Mouse (Mus musculus) lung, postnatal 0 days (tissue): ENCODE results near the gene Dhx30.

Experiments used
- CTCF ChIP-seq: IDR thresholded peaks from 2 replicates; pipeline ENCODE4 v1.5.1; 2016; ENCODE audit warnings: antibody characterized with exemption, mild to moderate bottlenecking
- EP300 ChIP-seq: IDR thresholded peaks from 2 replicates; pipeline ENCODE4 v1.6.1; 2016; ENCODE audit warnings: antibody characterized with exemption, mild to moderate bottlenecking, control low read depth

DNA sequence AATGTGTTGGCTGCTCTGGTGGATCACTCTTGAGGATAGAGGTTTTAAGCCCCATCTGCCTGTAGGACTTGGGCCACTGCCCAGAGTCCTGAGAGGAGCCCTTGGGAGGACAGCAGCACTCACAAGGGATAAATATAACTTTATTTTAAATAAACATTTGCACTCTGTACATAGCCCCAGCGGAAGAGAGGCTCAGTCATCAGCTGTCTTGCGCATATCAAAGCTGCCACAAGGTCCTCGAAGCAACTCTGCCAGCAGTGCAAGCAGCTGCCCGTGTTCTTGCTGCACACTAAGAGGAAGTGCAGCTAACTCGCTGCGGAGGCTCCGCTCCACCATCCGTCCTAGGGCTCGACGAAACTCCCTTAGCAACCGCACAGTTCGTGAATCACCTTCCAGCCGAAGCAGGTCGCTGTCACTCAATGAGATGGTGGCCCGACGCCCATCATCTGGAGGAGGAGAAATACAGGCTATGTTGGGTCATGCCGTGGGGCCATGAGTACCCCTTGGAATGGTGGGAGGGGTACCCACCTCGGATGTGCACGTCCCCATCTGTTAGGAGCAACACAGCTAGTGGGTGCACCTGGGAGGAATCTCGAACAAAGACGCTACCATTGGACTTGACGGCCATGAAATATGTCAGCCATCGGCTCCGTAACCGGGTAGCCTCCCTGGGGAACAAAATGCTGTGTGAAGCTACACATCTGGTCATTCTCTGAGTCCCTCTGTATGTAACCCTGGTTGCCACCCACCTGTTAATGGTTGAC, 33.2 kb downstream of the Dhx30 start:
- TF ChIP-seq CTCF: no peak; the same call in 1 of the 2 replicates
- no peak for TF ChIP-seq EP300
